Mouse (Mus musculus) liver, embryonic 14.5 days (tissue): ENCODE results near the gene Rbm28.

Experiments
- CTCF ChIP-seq: IDR thresholded peaks from 2 replicates; pipeline ENCODE4 v1.5.1; 2016; ENCODE audit warnings: antibody characterized with exemption, low read depth, control low read depth
- EP300 ChIP-seq: IDR thresholded peaks from 2 replicates; pipeline ENCODE4 v1.6.1; 2016; ENCODE audit warnings: antibody characterized with exemption, low read depth

GRCm38 (mm10) chr6:29179843-29180242 lies 15.0 kb upstream of the Rbm28 start:
- TF ChIP-seq CTCF (no peak), EP300 (no peak)
